Mouse (Mus musculus) embryonic facial prominence, embryonic 11.5 days (tissue): ENCODE data around the gene Sun5. TPM values are rescaled to one million over a fixed set of nuclear protein-coding genes. Genes with fewer than 3 reads are reported as not detected.

Experiments
- ATAC-seq: fragments of 200-750 bp; cut with Nextera tagmentation; replicated peaks from 2 replicates; pipeline ENCODE4 v1.8.0; 2017; ENCODE audit warnings: low read depth; ENCODE audit not compliant: insufficient number of reproducible peaks, low FRiP score, low TSS enrichment
- DNase-seq: peaks from one replicate; pipeline ENCODE4 v3.0.0-alpha.2; 2015; ENCODE audit warnings: low spot score
- H3K27ac ChIP-seq: fragments of 300-500 bp; sonication (generic); replicated peaks from 2 replicates; pipeline ENCODE4 v1.5.1; 2014; ENCODE audit warnings: mild to moderate bottlenecking, low read depth, low read length, control low read depth
- H3K27me3 ChIP-seq: fragments of 300-500 bp; sonication (generic); 2 replicates; pipeline ENCODE4 v1.6.1; 2014; ENCODE audit warnings: mild to moderate bottlenecking, low read length, moderate library complexity, mixed read lengths; ENCODE audit not compliant: control insufficient read depth, insufficient read depth
- H3K36me3 ChIP-seq: fragments of 300-500 bp; sonication (generic); replicated peaks from 2 replicates; pipeline ENCODE4 v1.6.1; 2014; ENCODE audit warnings: low read depth, mild to moderate bottlenecking, low read length, moderate library complexity, mixed read lengths; ENCODE audit not compliant: control insufficient read depth, insufficient read depth
- H3K4me1 ChIP-seq: fragments of 300-500 bp; sonication (generic); 2 replicates; pipeline ENCODE4 v1.6.1; 2014; ENCODE audit warnings: low read length, mixed read lengths; ENCODE audit not compliant: control insufficient read depth, insufficient read depth
- H3K4me2 ChIP-seq: fragments of 300-500 bp; sonication (generic); 2 replicates; pipeline ENCODE4 v1.6.1; 2014; ENCODE audit warnings: low read depth, mild to moderate bottlenecking, control low read depth, low read length, moderate library complexity
- H3K4me3 ChIP-seq: fragments of 300-500 bp; sonication (generic); 2 replicates; pipeline ENCODE4 v1.5.1; 2014; ENCODE audit warnings: low read depth, low read length, control low read depth
- H3K9ac ChIP-seq: fragments of 300-500 bp; sonication (generic); replicated peaks from 2 replicates; pipeline ENCODE4 v1.6.1; 2014; ENCODE audit warnings: mild to moderate bottlenecking, control low read depth, low read length
- H3K9me3 ChIP-seq: fragments of 300-500 bp; sonication (generic); replicated peaks from 2 replicates; pipeline ENCODE4 v1.6.1; 2016; ENCODE audit warnings: mild to moderate bottlenecking, low read length, inconsistent platforms, mixed read lengths; ENCODE audit not compliant: control insufficient read depth
- WGBS: fragments of 180-500 bp; shearing (Covaris S2); extraction: QIAGEN DNeasy Blood & Tissue Kit; methylation state at CpG from one replicate; pipeline ENCODE4 v1.1.7; 2014; 5-methylcytosine and 5-hydroxymethylcytosine counted together
- polyA plus RNA-seq: library from polyadenylated mRNA; unstranded; fragments of >200 nt; fragmentation: Nextera tagmentation; extraction: Ambion mirVana; gene quantifications from 2 replicates; pipeline ENCODE4 v1.2.1, GENCODE M21; 2014

Gene Sun5
- polyA plus RNA-seq = not detected in 2 replicates

DNA sequence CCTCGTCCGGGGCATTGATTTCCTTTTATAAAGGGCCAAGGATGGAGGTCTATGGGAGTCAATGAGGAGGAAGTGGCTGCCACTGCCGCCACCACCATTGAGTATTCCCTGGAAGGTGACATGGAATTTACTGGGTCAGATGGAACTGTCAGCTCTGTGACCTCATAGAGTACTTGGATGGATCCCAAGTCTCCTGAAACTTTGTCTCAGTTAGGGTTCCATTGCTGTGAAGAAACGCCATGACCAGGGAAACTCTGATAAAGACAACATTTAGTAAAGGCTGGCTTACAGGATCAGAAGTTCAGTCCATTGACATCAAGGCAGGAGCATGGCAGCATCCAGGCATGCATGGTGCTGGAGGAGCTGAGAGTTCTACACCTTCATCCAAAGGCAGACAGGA is at the start of gene Sun5:
Sun5 (minus strand) TSS at position 101 of the 400 bp plus-strand sequence.
- no peaks in the 10 kb centered on the region for H3K27me3 ChIP-seq
- no peak within 1 kb of the TSS for H3K27ac ChIP-seq
- H3K4me3 ChIP-seq = no peak within 1 kb of the TSS
- 92% methylated on average over 4 of the region's 4 CpGs for WGBS
- no peaks in the 10 kb centered on the region for H3K4me1 ChIP-seq
- H3K4me2 ChIP-seq = no peak within 1 kb of the TSS
- no peak within 1 kb of the TSS for H3K9ac ChIP-seq
- ATAC-seq (no peak), DNase-seq (no peak)
- H3K9me3 ChIP-seq = no peaks in the 10 kb centered on the region
- no peaks in the 10 kb centered on the region for H3K36me3 ChIP-seq

DNA sequence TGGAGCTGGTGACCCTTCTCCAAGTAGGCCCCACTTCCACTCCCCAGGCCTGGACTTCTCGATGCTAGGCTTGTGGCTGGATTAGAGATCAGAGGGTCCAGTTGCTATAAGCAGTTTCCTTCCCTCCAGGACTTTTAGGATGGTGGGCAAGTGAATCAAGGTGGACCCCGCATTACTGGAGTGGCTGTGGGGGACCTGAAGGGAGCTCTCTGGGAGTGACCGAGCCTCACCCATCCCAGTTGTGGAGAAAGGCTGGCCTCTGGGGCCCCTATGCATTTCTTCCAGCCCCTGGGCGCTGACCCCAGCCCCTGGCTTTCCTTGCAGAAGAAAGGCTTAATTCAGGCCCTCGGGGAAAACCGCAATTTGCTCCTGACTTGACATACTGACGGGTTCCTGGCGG is 47.0 kb upstream of the Sun5 start, which contains the start of gene Bpifb3:
Bpifb3 (plus strand) TSS at position 301 of the 400 bp plus-strand sequence.
- Histone ChIP-seq H3K9me3 (no peaks in the 10 kb centered on the region), H3K4me1 (no peaks in the 10 kb centered on the region), H3K36me3 (no peaks in the 10 kb centered on the region), H3K9ac (no peak within 1 kb of the TSS), H3K27ac (no peak within 1 kb of the TSS), H3K4me2 (no peak within 1 kb of the TSS), H3K27me3 (no peaks in the 10 kb centered on the region), H3K4me3 (no peak within 1 kb of the TSS)
- ATAC-seq (no peak), DNase-seq (no peak)
- WGBS = 55% methylated on average over 8 of the region's 8 CpGs

DNA sequence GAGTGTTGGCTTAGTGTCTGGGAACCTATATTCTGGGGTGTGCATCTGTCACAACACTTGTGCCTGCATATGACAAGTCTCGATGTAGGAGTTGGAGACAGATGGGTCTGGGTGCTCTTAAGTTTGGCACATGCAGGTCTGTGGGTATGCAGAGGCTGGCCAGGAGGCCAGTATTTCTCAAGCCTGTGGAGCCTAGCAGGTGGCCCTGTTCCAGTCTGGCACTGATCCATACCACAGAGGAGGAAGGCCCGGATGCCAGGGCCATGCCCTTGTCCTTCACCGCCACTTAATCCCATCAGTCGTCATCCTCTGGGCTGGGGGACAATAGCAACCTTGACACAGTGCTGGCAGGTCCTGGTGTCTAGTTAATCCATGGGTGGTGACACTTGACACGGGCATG is 43.3 kb upstream of the Sun5 start:
- 73% methylated on average over 5 of the region's 5 CpGs for WGBS
- Histone ChIP-seq H3K27ac (no peak overlapping the region), H3K4me2 (no peak overlapping the region), H3K36me3 (no peaks in the 10 kb centered on the region), H3K9ac (no peak overlapping the region), H3K27me3 (no peaks in the 10 kb centered on the region), H3K9me3 (no peaks in the 10 kb centered on the region), H3K4me1 (no peaks in the 10 kb centered on the region), H3K4me3 (no peak overlapping the region)
- no peak for ATAC-seq
- no peak for DNase-seq

DNA sequence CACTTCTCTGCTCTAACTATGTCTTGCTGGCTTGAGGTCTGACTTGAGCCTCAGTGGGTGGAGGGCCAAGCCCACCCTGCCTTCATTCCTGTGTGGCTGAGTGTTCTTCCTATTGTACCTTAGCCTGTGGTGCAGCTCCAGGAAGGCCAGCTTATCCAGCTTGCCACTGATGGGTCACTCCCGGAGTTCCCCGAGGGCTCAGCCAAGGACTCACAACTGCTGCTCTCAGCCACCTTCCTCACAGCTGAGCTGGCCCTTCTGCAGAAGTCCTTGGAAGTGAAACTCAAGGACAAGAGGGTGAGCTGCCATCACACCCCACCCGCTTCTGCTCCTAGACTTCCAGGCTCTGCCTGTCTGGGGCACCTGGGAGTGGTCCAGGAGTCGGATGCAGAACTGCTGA is 35.7 kb upstream of the Sun5 start:
- Histone ChIP-seq H3K27me3 (no peaks in the 10 kb centered on the region), H3K9me3 (no peaks in the 10 kb centered on the region), H3K4me2 (no peak overlapping the region), H3K4me3 (no peak overlapping the region), H3K9ac (no peak overlapping the region), H3K4me1 (no peaks in the 10 kb centered on the region), H3K36me3 (no peaks in the 10 kb centered on the region), H3K27ac (no peak overlapping the region)
- WGBS = 90% methylated on average over 4 of the region's 4 CpGs
- ATAC-seq (no peak), DNase-seq (no peak)

DNA sequence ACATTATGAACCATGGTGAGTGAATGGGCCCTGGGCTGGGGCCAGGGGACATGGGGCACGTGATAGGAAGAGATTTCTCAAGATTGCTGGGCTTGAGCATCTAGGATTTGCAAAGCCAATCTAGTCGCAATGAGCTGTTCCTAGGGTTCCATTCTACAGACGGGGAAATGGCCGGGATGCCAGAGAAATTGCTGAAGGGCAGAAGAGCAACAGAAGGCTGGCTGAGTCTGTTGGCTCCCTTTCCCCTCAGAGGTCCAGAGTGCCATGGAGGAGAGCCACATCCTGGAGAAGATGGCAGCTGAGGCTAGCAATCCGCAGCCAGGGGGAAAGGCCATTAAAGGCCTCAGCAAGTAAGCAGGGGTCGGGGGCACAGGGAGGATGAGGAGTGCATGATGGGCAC is 31.8 kb upstream of the Sun5 start:
- Histone ChIP-seq H3K36me3 (no peaks in the 10 kb centered on the region), H3K9me3 (no peaks in the 10 kb centered on the region), H3K4me2 (no peak overlapping the region), H3K27ac (no peak overlapping the region), H3K4me1 (no peaks in the 10 kb centered on the region), H3K27me3 (no peaks in the 10 kb centered on the region), H3K4me3 (no peak overlapping the region), H3K9ac (no peak overlapping the region)
- no peak for DNase-seq
- 79% methylated on average over 6 of the region's 6 CpGs for WGBS
- ATAC-seq = no peak

DNA sequence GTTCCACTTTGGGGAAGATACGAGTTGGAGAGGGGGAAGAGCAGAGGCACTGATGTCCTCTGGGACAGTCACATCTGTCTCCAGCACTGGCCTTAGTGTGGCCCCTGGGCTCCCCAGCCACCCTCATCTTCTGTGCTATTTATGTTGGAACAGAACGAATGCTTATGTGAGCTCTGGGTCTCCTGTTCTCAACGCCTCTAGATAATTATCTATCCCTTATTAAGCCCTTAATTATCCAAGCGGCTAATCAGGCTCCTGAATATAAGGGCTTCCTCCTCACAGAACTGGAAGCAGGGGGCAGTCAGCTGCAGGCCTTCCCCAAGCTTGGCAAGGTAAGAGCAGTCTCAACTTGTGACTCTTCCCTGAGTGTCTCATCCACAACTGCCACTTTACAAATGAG is 29.2 kb upstream of the Sun5 start, which contains the start of gene Bpifb6:
Bpifb6 (plus strand) TSS at position 301 of the 400 bp plus-strand sequence.
- no peak for ATAC-seq
- 71% methylated on average over 4 of the region's 4 CpGs for WGBS
- Histone ChIP-seq H3K36me3 (no peaks in the 10 kb centered on the region), H3K27ac (no peak within 1 kb of the TSS), H3K4me2 (no peak within 1 kb of the TSS), H3K9me3 (no peaks in the 10 kb centered on the region), H3K27me3 (no peaks in the 10 kb centered on the region), H3K4me3 (no peak within 1 kb of the TSS), H3K4me1 (no peaks in the 10 kb centered on the region), H3K9ac (no peak within 1 kb of the TSS)
- no peak for DNase-seq

DNA sequence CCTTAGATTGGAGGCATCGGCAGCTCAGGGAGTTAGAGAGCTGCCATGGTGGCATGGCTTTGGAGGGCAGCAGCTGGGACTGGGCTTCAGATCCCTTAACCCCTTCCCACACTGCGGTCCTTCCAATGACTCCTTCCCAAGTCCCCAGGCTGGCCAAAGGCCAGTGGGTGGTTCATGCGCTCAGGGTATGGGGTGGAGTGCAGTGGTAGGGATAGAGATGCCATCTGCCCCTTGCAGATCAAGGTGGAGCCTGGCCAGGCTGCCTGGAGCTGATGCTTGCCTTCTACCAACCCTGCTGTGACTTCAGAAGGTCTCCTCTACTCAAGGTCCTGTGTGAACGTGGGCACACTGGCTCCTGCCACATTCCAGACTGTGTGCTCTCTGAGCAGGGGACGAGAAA is 28.2 kb upstream of the Sun5 start:
- H3K36me3 ChIP-seq = no peaks in the 10 kb centered on the region
- 78% methylated on average over 5 of the region's 5 CpGs for WGBS
- H3K27me3 ChIP-seq = no peaks in the 10 kb centered on the region
- H3K27ac ChIP-seq = no peak overlapping the region
- H3K4me1 ChIP-seq = no peaks in the 10 kb centered on the region
- DNase-seq = no peak
- no peak overlapping the region for H3K9ac ChIP-seq
- no peaks in the 10 kb centered on the region for H3K9me3 ChIP-seq
- H3K4me3 ChIP-seq = no peak overlapping the region
- no peak for ATAC-seq
- H3K4me2 ChIP-seq = no peak overlapping the region

DNA sequence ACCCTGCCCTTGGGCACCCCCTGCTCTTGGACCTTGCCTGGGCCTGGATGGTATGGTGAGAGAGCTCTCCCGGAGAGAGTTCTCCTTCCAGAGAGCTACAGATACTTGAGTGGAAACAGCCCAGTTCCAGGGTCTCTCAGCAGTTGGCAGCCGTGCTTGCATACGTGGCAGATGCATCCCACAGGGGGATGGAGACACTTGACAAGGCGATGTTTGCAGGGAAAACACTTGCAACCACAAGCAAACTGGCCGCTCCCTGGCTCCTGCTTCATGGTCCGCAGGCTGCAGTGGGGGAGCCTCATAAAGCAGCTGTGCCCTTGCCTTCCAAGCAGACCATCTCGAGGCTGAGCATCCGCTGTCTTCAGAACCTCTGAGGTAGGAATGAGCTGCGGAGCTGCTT is 3.9 kb upstream of the Sun5 start, which contains the start of gene Bpifb2:
Bpifb2 (plus strand) TSS at position 301 of the 400 bp plus-strand sequence.
- no peak for ATAC-seq
- no peaks in the 10 kb centered on the region for H3K4me1 ChIP-seq
- H3K9me3 ChIP-seq = no peaks in the 10 kb centered on the region
- no peak within 1 kb of the TSS for H3K9ac ChIP-seq
- no peaks in the 10 kb centered on the region for H3K36me3 ChIP-seq
- H3K27me3 ChIP-seq = no peaks in the 10 kb centered on the region
- H3K4me2 ChIP-seq = no peak within 1 kb of the TSS
- no peak within 1 kb of the TSS for H3K4me3 ChIP-seq
- DNase-seq = no peak
- 68% methylated on average over 9 of the region's 9 CpGs for WGBS
- H3K27ac ChIP-seq = no peak within 1 kb of the TSS
